In genomic region chr12:99243316-99243715, GRCm38 (mm10) we compare ENCODE assay signal across 23 mouse cellular contexts.
"Had no signal": no experiment of that assay in that cellular context is flagged by ENCODE, and none has a peak within 500 bp of the region (broad histone marks: within the 10 kb centered on the region; RNA-seq: fewer than 3 reads in every experiment).

No protein-coding gene starts in this region.

- DNase-seq: gastrocnemius, postnatal 14 days; gastrocnemius, postnatal 36 days; heart, adult 11 months; heart, adult 2 months; heart, postnatal 14 days; heart, postnatal 4 days; kidney, adult 18-20 months; kidney, adult 8-10 months; kidney, postnatal 10 days; kidney, postnatal 25 days; kidney, postnatal 4 days; left cerebral cortex, postnatal 4 days had no signal

- H3K27me3 ChIP-seq: heart, embryonic 13.5 days; heart, embryonic 15.5 days; hindbrain, embryonic 12.5 days; intestine, embryonic 15.5 days; limb, embryonic 13.5 days; limb, embryonic 15.5 days; liver, embryonic 12.5 days had no signal

- H3K9ac ChIP-seq: heart, embryonic 13.5 days; heart, embryonic 15.5 days; hindbrain, embryonic 12.5 days; hindbrain, embryonic 14.5 days; intestine, embryonic 15.5 days; limb, embryonic 13.5 days; limb, embryonic 15.5 days; liver, embryonic 12.5 days; liver, embryonic 14.5 days had no signal

- H3K36me3 ChIP-seq: heart, embryonic 13.5 days; heart, embryonic 15.5 days; hindbrain, embryonic 10.5 days; hindbrain, embryonic 12.5 days; intestine, embryonic 15.5 days; limb, embryonic 15.5 days; liver, embryonic 12.5 days had no signal

- H3K4me3 ChIP-seq: heart, adult 2 months; heart, embryonic 13.5 days; heart, embryonic 15.5 days; hindbrain, embryonic 10.5 days; hindbrain, embryonic 12.5 days; intestine, embryonic 15.5 days; layer of hippocampus, adult 2 months; limb, embryonic 13.5 days; limb, embryonic 15.5 days; liver, embryonic 12.5 days had no signal

- H3K27ac ChIP-seq: heart, adult 2 months; heart, embryonic 13.5 days; heart, embryonic 15.5 days; hindbrain, embryonic 10.5 days; hindbrain, embryonic 12.5 days; hindbrain, embryonic 14.5 days; intestine, embryonic 15.5 days; layer of hippocampus, adult 2 months; limb, embryonic 13.5 days; limb, embryonic 15.5 days; liver, embryonic 12.5 days; liver, embryonic 14.5 days had no signal

- H3K9me3 ChIP-seq: heart, embryonic 13.5 days; heart, embryonic 15.5 days; hindbrain, embryonic 10.5 days; hindbrain, embryonic 12.5 days; intestine, embryonic 15.5 days; limb, embryonic 13.5 days; limb, embryonic 15.5 days; liver, embryonic 12.5 days had no signal
